Mouse (Mus musculus) kidney, embryonic 16.5 days (tissue): ENCODE results near the gene Donson. TPM values are rescaled to one million over a fixed set of nuclear protein-coding genes. Genes with fewer than 3 reads are reported as not detected.

Experiments used
- ATAC-seq: fragments of 200-750 bp; cut with Nextera tagmentation; 2 replicates; pipeline ENCODE4 v1.8.0; 2017; ENCODE audit warnings: moderate TSS enrichment; ENCODE audit not compliant: low FRiP score, low TSS enrichment
- H3K27ac ChIP-seq: fragments of 300-500 bp; sonication (generic); 2 replicates; pipeline ENCODE4 v1.5.1; 2014; ENCODE audit warnings: low read length
- H3K27me3 ChIP-seq: fragments of 300-500 bp; sonication (generic); 2 replicates; pipeline ENCODE4 v1.6.1; 2014; ENCODE audit warnings: low read length, control low read depth, mixed read lengths; ENCODE audit not compliant: insufficient read depth
- H3K36me3 ChIP-seq: fragments of 300-500 bp; sonication (generic); 2 replicates; pipeline ENCODE4 v1.6.1; 2014; ENCODE audit warnings: low read length, control low read depth, mixed read lengths; ENCODE audit not compliant: insufficient read depth
- H3K4me1 ChIP-seq: fragments of 300-500 bp; sonication (generic); 2 replicates; pipeline ENCODE4 v1.6.1; 2014; ENCODE audit warnings: low read length, control low read depth, mixed read lengths; ENCODE audit not compliant: insufficient read depth
- H3K4me2 ChIP-seq: fragments of 300-500 bp; sonication (generic); replicated peaks from 2 replicates; pipeline ENCODE4 v1.6.1; 2014; ENCODE audit warnings: low read depth, low read length
- H3K4me3 ChIP-seq: fragments of 300-500 bp; sonication (generic); 2 replicates; pipeline ENCODE4 v1.5.1; 2014; ENCODE audit warnings: mild to moderate bottlenecking, low read length
- H3K9ac ChIP-seq: fragments of 300-500 bp; sonication (generic); replicated peaks from 2 replicates; pipeline ENCODE4 v1.6.1; 2014; ENCODE audit warnings: low read length
- H3K9me3 ChIP-seq: fragments of 300-500 bp; sonication (generic); 2 replicates; pipeline ENCODE4 v1.6.1; 2016; ENCODE audit warnings: low read length, control low read depth
- whole genome bisulfite sequencing: fragments of 180-500 bp; shearing (Covaris S2); extraction: QIAGEN DNeasy Blood & Tissue Kit; methylation state at CpG from one replicate; pipeline ENCODE4 v1.1.7; 2014; 5-methylcytosine and 5-hydroxymethylcytosine counted together
- polyA plus RNA-seq: library from polyadenylated mRNA; unstranded; fragments of >200 nt; fragmentation: Nextera tagmentation; extraction: Ambion mirVana; gene quantifications from 2 replicates; pipeline ENCODE4 v1.2.1, GENCODE M21; 2015

Gene Donson
- 21.5 and 22.6 TPM in 2 replicates for polyA plus RNA-seq

DNA sequence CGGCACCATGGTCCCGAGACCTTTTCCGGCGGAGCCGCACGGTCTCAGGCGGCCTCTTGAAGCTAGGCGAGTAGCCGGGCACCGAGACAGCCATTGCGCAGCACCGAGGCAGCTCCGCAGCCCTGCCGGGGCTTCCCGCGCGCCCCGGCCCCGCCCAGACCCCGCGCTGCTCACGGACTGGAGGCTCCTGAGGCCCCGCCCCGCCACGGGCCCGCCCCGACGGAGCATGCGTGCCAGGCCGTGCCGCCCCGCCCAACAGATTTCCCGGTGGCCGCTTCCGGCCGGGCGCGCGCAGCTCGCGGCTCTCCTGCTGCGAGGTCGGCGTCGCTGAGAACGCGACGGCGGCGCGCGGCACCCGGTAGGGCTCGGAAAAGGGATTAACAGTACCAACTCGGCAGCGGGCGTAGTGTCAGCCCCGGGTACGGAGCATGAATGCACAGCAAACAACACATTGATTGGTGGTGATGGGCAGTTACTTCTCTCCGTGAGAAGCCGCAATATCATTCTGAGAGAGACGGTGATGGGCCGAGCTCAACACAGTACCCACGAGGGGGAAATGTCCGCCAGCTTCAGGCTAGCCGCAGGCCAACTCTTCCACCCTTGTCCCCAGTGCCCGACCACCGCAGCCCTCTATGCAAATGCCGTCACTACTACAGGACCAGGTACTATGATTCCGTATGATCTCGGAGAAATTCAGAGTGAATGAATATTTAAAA is at the start of gene Donson:
Gene Donson (minus strand): TSS at position 152 of the 716 bp plus-strand sequence.
- Histone ChIP-seq H3K4me3 (peak within 1 kb of the TSS; percentile 68), H3K36me3 (peaks cover 14% of the 10 kb centered on the region), H3K9me3 (no peaks in the 10 kb centered on the region), H3K27me3 (no peaks in the 10 kb centered on the region), H3K27ac (peak within 1 kb of the TSS; percentile 68), H3K4me1 (peaks cover 20% of the 10 kb centered on the region), H3K4me2 (peak within 1 kb of the TSS; percentile 89), H3K9ac (peak within 1 kb of the TSS; percentile 78)
- WGBS: under 1% methylated on average over 54 of the region's 71 CpGs
- ATAC-seq: peak; percentile 99

DNA sequence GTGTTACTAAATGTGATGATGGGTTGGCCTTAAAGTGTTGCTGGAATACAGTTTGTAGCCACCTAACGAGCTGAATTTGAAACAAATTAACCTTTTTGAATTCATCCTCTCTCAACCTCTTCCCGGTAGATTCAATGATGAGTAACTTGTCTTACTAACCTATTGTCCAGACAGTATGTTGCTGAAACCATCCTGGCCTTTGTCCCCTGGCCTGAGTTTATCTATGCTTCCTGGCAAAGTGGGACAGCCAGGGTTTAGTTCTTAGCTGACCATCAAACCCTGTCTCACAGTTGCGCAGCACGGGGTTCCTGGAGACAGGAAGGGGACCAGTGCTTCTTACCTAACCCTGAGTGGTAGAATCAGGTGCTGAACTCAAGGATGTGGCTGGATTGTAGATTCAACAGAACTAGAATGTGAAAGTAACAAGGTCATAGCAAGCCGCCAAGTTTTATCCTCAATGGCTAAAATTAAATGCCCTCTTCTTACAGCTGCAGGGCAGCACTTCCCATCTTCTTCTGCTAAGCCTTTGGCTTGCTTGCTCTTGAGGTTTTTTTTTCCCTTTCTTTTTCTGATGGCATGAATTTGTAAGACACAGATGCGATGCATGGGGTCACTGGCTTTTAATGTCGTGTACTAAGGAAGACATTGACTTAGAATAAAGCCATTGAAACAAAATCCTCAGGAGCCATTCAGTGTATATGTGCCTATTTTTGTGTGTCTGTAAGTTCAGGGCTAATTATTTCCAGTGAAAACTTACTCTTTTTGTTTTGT is 47.7 kb upstream of the Donson start:
- H3K4me2 ChIP-seq: no peak overlapping the region
- no peaks in the 10 kb centered on the region for H3K36me3 ChIP-seq
- 74% methylated on average over 7 of the region's 7 CpGs for WGBS
- H3K4me3 ChIP-seq: no peak overlapping the region
- ATAC-seq: no peak
- H3K9me3 ChIP-seq: no peaks in the 10 kb centered on the region
- H3K27ac ChIP-seq: no peak overlapping the region
- H3K27me3 ChIP-seq: no peaks in the 10 kb centered on the region
- no peak overlapping the region for H3K9ac ChIP-seq
- peaks cover 30% of the 10 kb centered on the region for H3K4me1 ChIP-seq

DNA sequence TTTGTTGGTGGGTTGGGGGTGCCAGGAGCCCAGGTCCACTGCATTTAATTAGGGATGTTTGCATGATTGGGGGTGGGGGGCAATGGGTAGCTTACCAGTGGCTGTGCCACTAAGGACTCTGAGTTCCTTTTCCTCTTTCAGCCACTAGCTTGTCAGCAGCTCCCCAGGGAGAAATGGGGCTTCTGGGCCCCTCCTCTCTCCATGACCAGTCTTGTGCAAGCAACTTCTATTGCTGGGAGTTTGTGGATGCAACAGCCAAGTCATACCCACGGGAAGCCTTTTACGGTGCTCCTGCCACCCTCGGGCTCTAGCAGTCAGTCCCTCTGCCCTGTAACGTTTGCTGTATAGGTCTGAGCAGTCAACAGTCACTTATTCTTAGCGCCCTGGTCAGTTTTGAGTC is 46.2 kb upstream of the Donson start:
- Histone ChIP-seq H3K4me2 (no peak overlapping the region), H3K4me1 (peaks cover 22% of the 10 kb centered on the region), H3K27me3 (no peaks in the 10 kb centered on the region), H3K4me3 (no peak overlapping the region), H3K27ac (no peak overlapping the region), H3K9me3 (no peaks in the 10 kb centered on the region), H3K36me3 (no peaks in the 10 kb centered on the region), H3K9ac (no peak overlapping the region)
- ATAC-seq: no peak
- 48% methylated on average over 5 of the region's 5 CpGs for WGBS

DNA sequence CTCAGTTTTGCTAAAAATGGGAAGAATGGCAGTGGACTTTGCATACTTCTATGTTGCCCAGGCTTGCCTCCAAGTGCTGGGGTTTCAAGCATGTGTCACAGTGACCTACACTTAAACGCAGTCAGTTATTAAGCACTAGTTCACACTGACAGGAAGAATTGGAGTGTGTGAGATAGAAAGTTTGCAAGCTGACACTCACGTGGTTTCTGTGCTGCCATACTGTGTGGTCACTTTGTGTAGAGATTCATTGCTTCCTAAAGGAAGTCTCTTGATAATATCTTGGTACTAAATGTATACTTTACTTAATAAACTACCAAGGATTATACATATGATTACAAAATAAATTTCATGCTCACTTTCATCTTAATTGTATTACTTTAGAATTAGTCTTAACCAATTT is 44.2 kb upstream of the Donson start:
- H3K4me2 ChIP-seq: no peak overlapping the region
- WGBS: 69% methylated on average over 2 of the region's 2 CpGs
- H3K4me3 ChIP-seq: no peak overlapping the region
- no peak overlapping the region for H3K27ac ChIP-seq
- H3K9me3 ChIP-seq: no peaks in the 10 kb centered on the region
- H3K4me1 ChIP-seq: peaks cover 24% of the 10 kb centered on the region
- H3K9ac ChIP-seq: no peak overlapping the region
- ATAC-seq: no peak
- H3K27me3 ChIP-seq: no peaks in the 10 kb centered on the region
- no peaks in the 10 kb centered on the region for H3K36me3 ChIP-seq

DNA sequence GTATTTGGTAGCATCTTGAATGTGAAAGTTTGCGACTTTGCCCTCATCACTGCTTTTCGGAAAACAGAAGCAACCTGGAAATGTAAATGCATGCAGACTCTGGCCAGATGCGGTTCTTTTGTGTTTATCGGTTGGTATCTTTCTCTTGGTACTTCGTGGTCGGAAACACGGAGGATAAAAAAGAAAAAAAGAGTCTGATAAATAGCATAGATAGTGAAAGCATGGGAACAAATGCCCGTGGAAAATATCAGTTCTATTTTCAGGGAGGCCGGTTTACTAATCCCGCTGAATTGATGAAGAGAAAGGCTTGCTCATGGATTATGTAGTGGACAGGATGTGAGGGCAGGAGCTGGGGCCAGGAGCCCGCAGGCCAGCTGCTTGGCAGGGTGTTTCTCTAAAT is 41.9 kb upstream of the Donson start:
- peak overlapping the region; percentile 73 for H3K4me3 ChIP-seq
- H3K9me3 ChIP-seq: no peaks in the 10 kb centered on the region
- H3K27me3 ChIP-seq: no peaks in the 10 kb centered on the region
- 2% methylated on average over 11 of the region's 11 CpGs for WGBS
- peak overlapping the region; percentile 65 for H3K4me2 ChIP-seq
- ATAC-seq: no peak
- peak overlapping the region; percentile 90; the same call in 1 of the 2 replicates for H3K27ac ChIP-seq
- H3K36me3 ChIP-seq: no peaks in the 10 kb centered on the region
- peaks cover 30% of the 10 kb centered on the region for H3K4me1 ChIP-seq
- peak overlapping the region; percentile 77 for H3K9ac ChIP-seq

DNA sequence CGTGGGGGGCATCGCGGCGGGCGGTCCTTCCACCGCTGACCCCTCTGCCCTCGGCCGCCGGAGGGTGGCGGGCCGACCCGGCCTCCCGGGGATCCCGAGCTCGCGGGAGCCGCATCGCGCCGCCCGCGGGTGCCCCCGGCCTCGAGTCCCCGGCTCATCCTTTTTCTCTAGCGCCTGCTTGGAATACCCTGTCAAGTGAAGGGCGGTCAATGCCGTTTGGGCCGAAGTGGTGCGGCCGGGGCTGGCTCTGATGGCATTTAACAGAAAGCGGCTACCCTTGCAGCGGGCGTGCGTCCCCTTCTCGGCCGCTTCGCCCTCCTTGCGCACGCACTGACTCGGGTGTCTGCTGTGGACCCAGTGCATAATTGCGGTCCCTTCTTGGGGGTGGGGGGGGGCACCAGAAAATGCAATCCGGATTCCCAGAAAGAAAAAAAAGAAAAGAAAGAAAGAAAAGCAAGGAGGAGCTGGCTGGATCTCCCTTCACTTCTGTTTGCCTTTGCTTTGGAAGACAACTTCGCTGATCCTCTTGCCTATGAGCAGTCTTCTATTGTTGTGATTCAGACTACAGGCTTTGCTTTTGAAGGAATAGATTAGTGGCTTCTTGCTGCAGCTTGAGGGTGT is 41.4 kb upstream of the Donson start:
- peak overlapping the region; percentile 77 for H3K9ac ChIP-seq
- no peaks in the 10 kb centered on the region for H3K27me3 ChIP-seq
- peak overlapping the region; percentile 65 for H3K4me2 ChIP-seq
- no peaks in the 10 kb centered on the region for H3K36me3 ChIP-seq
- no peaks in the 10 kb centered on the region for H3K9me3 ChIP-seq
- peak overlapping the region; percentile 90 for H3K27ac ChIP-seq
- peak; percentile 2; the same call in 1 of the 2 replicates for ATAC-seq
- peak overlapping the region; percentile 73 for H3K4me3 ChIP-seq
- under 1% methylated on average over 40 of the region's 44 CpGs for WGBS
- peaks cover 25% of the 10 kb centered on the region for H3K4me1 ChIP-seq

DNA sequence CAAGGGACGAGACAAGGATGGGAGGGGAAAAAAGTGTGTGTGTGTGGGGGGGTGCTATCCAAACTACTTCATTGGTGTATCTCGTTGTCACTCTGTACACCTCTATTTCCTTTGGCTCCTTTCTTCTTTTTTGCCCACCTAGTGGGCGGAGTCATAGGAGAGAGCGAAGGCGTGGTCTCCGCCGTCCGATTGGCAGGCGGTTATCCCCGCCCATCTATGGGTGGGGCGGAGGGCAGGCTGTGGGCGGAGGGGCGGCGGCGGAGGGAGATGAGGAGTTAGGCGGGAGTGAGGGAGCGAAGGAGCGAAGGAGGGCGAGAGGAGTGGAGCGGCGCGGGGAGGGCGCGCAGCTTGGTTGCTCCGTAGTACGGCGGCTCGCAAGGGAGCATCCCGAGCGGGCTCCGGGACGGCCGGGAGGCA is 40.5 kb upstream of the Donson start, which contains the start of gene Itsn1:
Gene Itsn1 (plus strand): TSS at position 216 of the 417 bp plus-strand sequence.
- peak; percentile 95 for ATAC-seq
- H3K27ac ChIP-seq: peak within 1 kb of the TSS; percentile 95
- H3K4me3 ChIP-seq: peak within 1 kb of the TSS; percentile 73
- H3K27me3 ChIP-seq: no peaks in the 10 kb centered on the region
- no peaks in the 10 kb centered on the region for H3K9me3 ChIP-seq
- peaks cover 23% of the 10 kb centered on the region for H3K4me1 ChIP-seq
- H3K36me3 ChIP-seq: no peaks in the 10 kb centered on the region
- peak within 1 kb of the TSS; percentile 65 for H3K4me2 ChIP-seq
- peak within 1 kb of the TSS; percentile 77 for H3K9ac ChIP-seq
- WGBS: under 1% methylated on average over 33 of the region's 33 CpGs

DNA sequence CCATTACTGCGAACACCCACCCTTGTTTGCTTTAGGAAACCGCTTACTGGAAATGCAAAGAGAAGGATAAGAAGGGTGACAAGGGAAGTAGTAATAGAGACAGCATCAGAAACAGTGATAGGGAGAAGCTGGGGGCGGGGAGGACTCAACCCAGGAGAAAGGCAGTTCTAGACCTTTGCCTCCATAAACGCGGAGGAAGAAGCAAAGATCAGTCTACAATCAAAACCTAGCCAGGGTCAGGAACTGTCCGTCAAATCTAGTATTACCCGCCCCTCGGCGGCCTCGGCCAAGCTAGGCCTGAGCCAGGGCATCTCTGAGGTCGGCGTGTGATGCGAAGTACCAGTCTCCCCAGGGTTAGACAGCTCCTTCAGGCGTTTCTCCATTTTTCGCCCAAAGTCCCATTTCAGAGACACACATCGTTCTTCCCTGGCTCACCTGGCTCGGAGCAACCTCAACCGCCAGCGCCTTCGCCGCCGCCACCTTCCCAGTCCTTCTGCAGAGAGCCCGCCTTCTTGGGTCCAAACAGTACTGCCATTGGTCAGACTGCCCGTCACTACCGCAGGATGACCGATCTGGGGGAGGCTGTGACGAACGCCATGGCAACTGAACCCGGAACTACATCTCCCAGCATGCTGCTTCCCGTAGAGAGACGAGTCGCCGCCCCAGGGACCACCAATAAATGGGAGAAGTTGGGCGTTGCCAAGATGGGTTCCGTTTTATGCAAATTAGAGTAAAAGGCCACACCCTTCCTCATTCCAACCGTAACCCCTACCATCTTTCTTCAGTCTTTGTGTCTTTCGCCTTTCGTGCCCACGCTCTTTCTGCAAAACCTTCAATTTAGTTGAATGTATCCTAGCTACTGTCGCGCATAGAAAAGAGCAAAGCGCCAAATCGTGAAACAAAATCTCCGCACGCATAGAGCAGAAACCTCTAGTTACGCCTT is 39.8 kb upstream of the Donson start, which contains the start of gene Cryzl1:
Gene Cryzl1 (minus strand): TSS at position 853 of the 943 bp plus-strand sequence.
- Histone ChIP-seq H3K9me3 (no peaks in the 10 kb centered on the region), H3K4me2 (peak within 1 kb of the TSS; percentile 65), H3K4me3 (peak within 1 kb of the TSS; percentile 73), H3K27ac (peak within 1 kb of the TSS; percentile 95), H3K27me3 (no peaks in the 10 kb centered on the region), H3K4me1 (peaks cover 23% of the 10 kb centered on the region), H3K9ac (peak within 1 kb of the TSS; percentile 77), H3K36me3 (no peaks in the 10 kb centered on the region)
- under 1% methylated on average over 46 of the region's 46 CpGs for WGBS
- peak; percentile 97 for ATAC-seq

DNA sequence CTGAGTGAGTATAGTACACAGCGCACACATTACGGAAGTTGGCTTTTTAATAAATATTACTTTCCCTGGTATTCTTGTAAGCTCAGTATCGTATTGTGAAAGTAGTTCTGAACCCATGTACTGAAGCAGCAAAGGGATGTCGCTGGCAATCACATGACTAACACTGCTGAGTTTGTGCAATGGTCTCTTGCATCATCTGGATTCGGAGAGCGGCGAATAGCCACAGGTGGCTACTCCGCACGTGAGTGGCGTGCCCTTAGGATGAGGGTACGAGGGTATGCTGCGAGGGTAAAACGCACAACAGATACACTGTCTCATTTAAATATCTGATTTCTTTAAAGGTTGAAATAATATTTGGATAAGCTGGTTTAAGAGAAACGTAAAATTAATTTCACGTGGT is 38.9 kb upstream of the Donson start:
- 79% methylated on average over 15 of the region's 15 CpGs for WGBS
- Histone ChIP-seq H3K27me3 (no peaks in the 10 kb centered on the region), H3K9me3 (no peaks in the 10 kb centered on the region), H3K4me1 (peaks cover 23% of the 10 kb centered on the region), H3K4me2 (peak overlapping the region; percentile 64), H3K36me3 (no peaks in the 10 kb centered on the region), H3K4me3 (peak overlapping the region; percentile 73), H3K27ac (no peak overlapping the region), H3K9ac (peak overlapping the region; percentile 75)
- no peak for ATAC-seq
